Mouse (Mus musculus) left cerebral cortex, adult 6 months (tissue): ENCODE measurements around the gene Gpc2. TPM values are rescaled to one million over a fixed set of nuclear protein-coding genes. Genes with fewer than 3 reads are reported as not detected.

Experiments used
- long read RNA-seq, 2 experiments: library from polyadenylated mRNA; unstranded; transcript quantifications; one replicate each; pipeline ENCODE4 v2.0.0; 2019 to 2020
- polyA plus RNA-seq: library from polyadenylated mRNA; unstranded; fragments of <200 nt; fragmentation: Nextera tagmentation; gene quantifications from 2 replicates; pipeline ENCODE4 v1.2.3, GENCODE M21; 2021

The Gpc2 gene
- polyA plus RNA-seq = 0.13 and 0.21 TPM in 2 replicates
- long read RNA-seq, experiment 1, partial matches to known transcripts = 0 of 4 reads
- long read RNA-seq, experiment 1, other reads (novel, unspliced or antisense) = 3 of 4 reads
- long read RNA-seq, experiment 2, partial matches to known transcripts = 0 of 1 reads
- long read RNA-seq, experiment 2, other reads (novel, unspliced or antisense) = 1 of 1 reads

DNA sequence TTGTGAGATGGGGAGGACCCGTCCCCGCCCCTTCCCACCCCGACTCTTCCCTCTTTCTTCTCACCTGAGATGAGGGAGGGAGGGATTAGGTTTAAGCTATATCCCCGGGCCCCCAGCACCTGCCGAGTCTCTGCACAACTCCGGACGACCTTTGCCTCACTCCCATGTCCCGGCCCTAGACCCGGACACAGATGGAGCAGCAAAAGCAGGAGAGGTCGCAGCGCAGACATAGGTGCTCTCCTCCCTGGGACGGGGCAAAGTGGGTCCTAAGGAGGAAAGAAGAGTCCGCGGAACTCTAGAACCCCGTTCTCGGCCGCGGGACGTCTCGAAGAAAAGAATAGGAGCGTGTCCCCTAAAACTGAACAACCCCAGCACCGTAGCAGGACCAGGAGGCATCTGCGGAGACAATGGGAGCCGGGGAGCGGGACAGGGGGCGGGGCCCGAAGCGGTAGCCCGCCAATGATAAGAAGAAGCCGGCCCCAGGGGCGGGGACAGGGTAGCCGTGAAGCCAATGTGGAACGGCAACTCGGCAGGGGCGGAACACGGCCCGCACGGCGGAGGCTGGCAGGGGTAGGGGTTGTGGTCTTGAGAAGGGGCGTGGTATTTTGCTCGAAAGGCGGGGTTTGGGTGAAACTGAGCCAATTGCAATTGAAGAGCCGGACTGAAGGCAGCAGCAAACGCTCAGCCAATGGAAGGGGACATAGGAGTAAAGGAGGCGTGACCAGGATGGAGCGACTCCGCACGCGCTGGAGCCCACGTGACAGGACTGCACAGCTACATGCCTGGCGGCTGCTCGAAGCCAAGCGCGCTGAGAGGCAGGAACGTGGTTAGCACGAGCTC lies at the start of gene Gpc2, which contains the start of the genes Gm43720 and Stag3:
Gene Gpc2, minus strand, starts transcription at position 421 of the 840 bp plus-strand sequence.
Gene Gm43720, minus strand, starts transcription at position 374 of the 840 bp plus-strand sequence.
Gene Stag3, plus strand, starts transcription at position 656 of the 840 bp plus-strand sequence.

GRCm38 (mm10) chr5:138272409-138272923 lies 7.3 kb downstream of the Gpc2 start, which contains the start of gene Gal3st4:
Gene Gal3st4, minus strand, starts transcription at chr5:138272840.

GRCm38 (mm10) chr5:138263260-138264206 lies 16.3 kb downstream of the Gpc2 start, which contains the start of gene BC037034:
Gene BC037034, minus strand, starts transcription at chr5:138264033.

GRCm38 (mm10) chr5:138255353-138256093 lies 24.3 kb downstream of the Gpc2 start, which contains the start of gene Lamtor4:
Gene Lamtor4, plus strand, starts transcription at chr5:138255482.

DNA sequence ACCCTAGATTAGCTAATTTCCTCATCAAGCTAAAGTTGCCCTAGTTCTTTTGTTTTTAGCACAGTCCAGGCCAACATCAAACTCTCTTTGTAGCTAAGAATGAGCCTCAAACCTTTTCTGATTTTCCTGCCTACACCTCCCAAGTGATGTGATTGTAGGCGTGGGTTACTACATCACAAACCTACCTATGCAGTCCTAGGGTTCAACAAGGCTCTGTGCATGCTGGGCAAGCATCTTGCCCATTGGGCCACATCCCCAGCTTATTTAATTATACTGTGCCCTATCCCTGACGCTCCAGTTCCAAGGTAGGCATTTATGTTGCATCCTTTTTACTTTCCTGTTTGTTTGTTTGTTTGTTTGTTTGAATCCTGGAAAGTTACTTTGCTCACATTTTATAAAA lies 54.1 kb downstream of the Gpc2 start, which contains the start of gene Nxpe5:
Gene Nxpe5, plus strand, starts transcription at position 199 of the 400 bp plus-strand sequence.

Other genes with a start within 250 kb of the Gpc2 start
- not detected in 2 replicates for gene Smok3c, start 226.8 kb downstream of the Gpc2 start, polyA plus RNA-seq
- gene Zkscan1, start 194.9 kb downstream of the Gpc2 start, polyA plus RNA-seq = 9.4 and 10.4 TPM in 2 replicates
- gene Zscan21, start 163.1 kb downstream of the Gpc2 start, polyA plus RNA-seq = 14.2 and 14.4 TPM in 2 replicates
- 6.1 and 7.0 TPM in 2 replicates for gene Zfp113, start 124.3 kb downstream of the Gpc2 start, polyA plus RNA-seq
- 327 and 335 TPM in 2 replicates for gene Cops6, start 118.9 kb downstream of the Gpc2 start, polyA plus RNA-seq
- 3.8 and 4.9 TPM in 2 replicates for gene Ap4m1, start 108.0 kb downstream of the Gpc2 start, polyA plus RNA-seq
- gene Mcm7, start 107.6 kb downstream of the Gpc2 start, polyA plus RNA-seq = 8.4 and 12.9 TPM in 2 replicates
- 42.2 and 48.4 TPM in 2 replicates for gene Taf6, start 92.6 kb downstream of the Gpc2 start, polyA plus RNA-seq
- gene Cnpy4, start 92.5 kb downstream of the Gpc2 start, polyA plus RNA-seq = 12.8 and 19.6 TPM in 2 replicates
- gene Mblac1, start 85.7 kb downstream of the Gpc2 start, polyA plus RNA-seq = 6.4 and 7.0 TPM in 2 replicates
- not detected in 2 replicates for gene Nxpe5, start 54.1 kb downstream of the Gpc2 start, polyA plus RNA-seq
- gene Lamtor4, start 24.5 kb downstream of the Gpc2 start, polyA plus RNA-seq = 102 TPM in 2 replicates
- 3.0 and 17.8 TPM in 2 replicates for gene BC037034, start 16.0 kb downstream of the Gpc2 start, polyA plus RNA-seq
- 3.1 and 4.0 TPM in 2 replicates for gene Gal3st4, start 7.2 kb downstream of the Gpc2 start, polyA plus RNA-seq
- gene Gm43720, start within 50 bp of the Gpc2 start, polyA plus RNA-seq = not detected in 2 replicates
- 0.13 and 0.19 TPM in 2 replicates for gene Stag3, start 235 bp upstream of the Gpc2 start, polyA plus RNA-seq
- gene Pvrig, start 62.0 kb upstream of the Gpc2 start, polyA plus RNA-seq = 0.18 and 0.30 TPM in 2 replicates
- 10.1 and 10.2 TPM in 2 replicates for gene Zfp157, start 161.5 kb upstream of the Gpc2 start, polyA plus RNA-seq